Mouse (Mus musculus) heart, embryonic 16.5 days (tissue): ENCODE results near the gene E2f1. TPM values are rescaled to one million over a fixed set of nuclear protein-coding genes. Genes with fewer than 3 reads are reported as not detected.

Experiments used
- ATAC-seq: fragments of 200-750 bp; cut with Nextera tagmentation; replicated peaks from 2 replicates; pipeline ENCODE4 v1.8.0; 2017; ENCODE audit warnings: moderate number of reproducible peaks; ENCODE audit not compliant: insufficient read depth, low FRiP score; ENCODE audit errors: extremely low read depth
- H3K27ac ChIP-seq: fragments of 300-500 bp; sonication (generic); 2 replicates; pipeline ENCODE4 v1.5.1; 2014; ENCODE audit warnings: mild to moderate bottlenecking, low read length, control low read depth, moderate library complexity
- H3K27me3 ChIP-seq: fragments of 300-500 bp; sonication (generic); 2 replicates; pipeline ENCODE4 v1.6.1; 2014; ENCODE audit warnings: low read length, mixed read lengths; ENCODE audit not compliant: control insufficient read depth, insufficient read depth
- H3K36me3 ChIP-seq: fragments of 300-500 bp; sonication (generic); 2 replicates; pipeline ENCODE4 v1.6.1; 2014; ENCODE audit not compliant: control insufficient read depth, insufficient read depth
- H3K4me1 ChIP-seq: fragments of 300-500 bp; sonication (generic); 2 replicates; pipeline ENCODE4 v1.6.1; 2014; ENCODE audit warnings: low read length, mixed read lengths; ENCODE audit not compliant: control insufficient read depth, insufficient read depth
- H3K4me2 ChIP-seq: fragments of 300-500 bp; sonication (generic); 2 replicates; pipeline ENCODE4 v1.6.1; 2014; ENCODE audit warnings: low read depth, mild to moderate bottlenecking, control low read depth, low read length
- H3K4me3 ChIP-seq: fragments of 300-500 bp; sonication (generic); 2 replicates; pipeline ENCODE4 v1.5.1; 2014; ENCODE audit warnings: mild to moderate bottlenecking, control low read depth, low read length
- H3K9ac ChIP-seq: fragments of 300-500 bp; sonication (generic); 2 replicates; pipeline ENCODE4 v1.6.1; 2014; ENCODE audit warnings: low read length, control low read depth
- H3K9me3 ChIP-seq: fragments of 300-500 bp; sonication (generic); replicated peaks from 2 replicates; pipeline ENCODE4 v1.6.1; 2016; ENCODE audit warnings: low read length; ENCODE audit not compliant: control insufficient read depth
- WGBS: fragments of 180-500 bp; shearing (Covaris S2); extraction: QIAGEN DNeasy Blood & Tissue Kit; methylation state at CpG from one replicate; pipeline ENCODE4 v1.1.7; 2014; 5-methylcytosine and 5-hydroxymethylcytosine counted together
- polyA plus RNA-seq: library from polyadenylated mRNA; unstranded; fragments of >200 nt; fragmentation: Nextera tagmentation; extraction: Ambion mirVana; gene quantifications from 2 replicates; pipeline ENCODE4 v1.2.1, GENCODE M21; 2015

Gene E2f1
- polyA plus RNA-seq, 1 experiment from 2014 or later: 18.9 TPM

DNA sequence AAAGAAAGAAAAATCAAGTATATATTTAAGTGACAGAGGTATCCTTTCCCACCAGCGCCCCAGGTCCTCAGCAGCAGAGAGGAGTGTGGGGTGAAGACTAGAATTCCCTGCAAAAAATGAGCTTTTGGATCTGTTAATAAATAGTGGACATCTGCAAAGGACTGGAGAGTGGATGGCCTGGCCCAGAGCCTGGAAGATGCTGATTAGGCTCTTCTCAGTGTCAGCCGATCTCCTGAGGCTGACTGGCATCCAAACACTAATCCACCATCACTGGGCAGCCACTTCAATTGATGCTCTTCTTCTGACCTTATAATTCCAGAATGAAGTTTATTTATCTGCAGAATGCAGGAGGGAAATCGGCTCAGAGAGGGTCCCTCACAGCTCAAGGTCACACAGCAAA, 3.3 kb upstream of the E2f1 start:
- Histone ChIP-seq H3K27me3 (no peaks in the 10 kb centered on the region), H3K4me3 (no peak overlapping the region), H3K27ac (no peak overlapping the region), H3K36me3 (no peaks in the 10 kb centered on the region), H3K4me2 (no peak overlapping the region), H3K9me3 (no peaks in the 10 kb centered on the region), H3K9ac (no peak overlapping the region), H3K4me1 (peaks cover 22% of the 10 kb centered on the region)
- ATAC-seq: no peak
- 81% methylated on average over 3 of the region's 3 CpGs for WGBS

DNA sequence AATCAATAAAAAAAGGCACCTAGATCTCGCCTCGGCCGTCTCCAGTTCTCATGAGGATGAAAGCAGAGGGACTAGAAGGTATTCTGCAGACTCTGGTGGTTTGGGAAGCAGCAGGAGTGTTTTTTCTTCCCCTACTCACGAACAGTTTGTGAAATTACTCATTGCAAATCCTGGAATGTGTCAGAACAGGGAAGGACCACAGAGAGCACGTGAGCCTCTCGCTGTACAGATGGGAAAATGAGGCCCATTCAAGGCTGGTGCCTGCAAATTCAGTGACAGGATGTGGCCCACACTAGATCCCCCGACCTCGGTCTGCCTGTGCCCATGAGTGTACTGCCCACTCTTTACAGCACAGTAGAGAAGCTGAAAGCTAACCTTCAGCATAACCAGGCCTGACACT, 2.3 kb upstream of the E2f1 start:
- H3K9ac ChIP-seq: no peak overlapping the region
- H3K4me3 ChIP-seq: no peak overlapping the region
- H3K27me3 ChIP-seq: no peaks in the 10 kb centered on the region
- peaks cover 25% of the 10 kb centered on the region for H3K4me1 ChIP-seq
- 72% methylated on average over 8 of the region's 8 CpGs for WGBS
- no peaks in the 10 kb centered on the region for H3K36me3 ChIP-seq
- no peaks in the 10 kb centered on the region for H3K9me3 ChIP-seq
- no peak for ATAC-seq
- H3K27ac ChIP-seq: no peak overlapping the region
- no peak overlapping the region for H3K4me2 ChIP-seq

DNA sequence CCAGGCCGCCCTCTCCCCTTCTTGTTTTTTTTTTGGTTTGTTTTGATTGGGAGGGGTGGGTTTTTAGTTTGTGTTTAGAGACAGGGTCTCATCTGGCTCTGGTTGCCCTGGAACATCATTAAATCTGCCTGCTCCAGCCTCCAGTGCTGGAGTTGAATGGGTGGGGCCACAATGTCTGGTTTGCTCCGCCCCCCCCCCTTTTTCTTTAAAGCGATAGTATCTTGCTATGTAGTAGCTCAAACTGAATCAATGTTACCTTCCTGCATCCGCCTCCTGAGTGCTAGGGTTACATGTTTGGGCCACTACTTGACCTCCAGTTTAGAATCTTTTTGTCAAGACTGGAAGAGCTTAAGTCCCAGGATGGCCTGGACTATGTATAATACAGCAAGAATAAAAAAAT, 1.6 kb upstream of the E2f1 start:
- peaks cover 25% of the 10 kb centered on the region for H3K4me1 ChIP-seq
- H3K4me2 ChIP-seq: no peak overlapping the region
- no peak overlapping the region for H3K4me3 ChIP-seq
- H3K27ac ChIP-seq: no peak overlapping the region
- 76% methylated on average over 4 of the region's 4 CpGs for WGBS
- no peak for ATAC-seq
- no peaks in the 10 kb centered on the region for H3K27me3 ChIP-seq
- no peaks in the 10 kb centered on the region for H3K36me3 ChIP-seq
- H3K9me3 ChIP-seq: no peaks in the 10 kb centered on the region
- no peak overlapping the region for H3K9ac ChIP-seq

DNA sequence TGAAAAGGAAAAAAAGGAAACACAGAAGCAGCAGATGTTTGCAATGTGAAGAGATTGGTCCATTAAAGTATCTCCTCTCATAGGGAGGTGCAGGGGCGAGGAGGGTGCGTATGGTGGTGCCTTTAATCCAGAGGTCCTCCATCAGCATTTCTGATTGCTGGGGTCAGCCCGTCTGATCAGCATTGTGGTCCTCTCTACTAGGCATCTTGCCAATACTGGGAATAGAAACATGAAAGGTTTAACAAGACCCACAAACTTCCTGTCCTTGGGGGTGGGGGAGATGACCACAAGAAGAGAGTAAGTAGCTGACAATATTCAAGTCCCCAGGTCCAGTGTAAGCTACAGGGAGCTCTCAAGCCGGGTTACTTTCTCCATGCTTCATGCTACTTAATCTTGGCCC, 974 bp upstream of the E2f1 start:
- WGBS: 60% methylated on average over 4 of the region's 4 CpGs
- no peak for ATAC-seq
- H3K27ac ChIP-seq: peak overlapping the region; percentile 76

DNA sequence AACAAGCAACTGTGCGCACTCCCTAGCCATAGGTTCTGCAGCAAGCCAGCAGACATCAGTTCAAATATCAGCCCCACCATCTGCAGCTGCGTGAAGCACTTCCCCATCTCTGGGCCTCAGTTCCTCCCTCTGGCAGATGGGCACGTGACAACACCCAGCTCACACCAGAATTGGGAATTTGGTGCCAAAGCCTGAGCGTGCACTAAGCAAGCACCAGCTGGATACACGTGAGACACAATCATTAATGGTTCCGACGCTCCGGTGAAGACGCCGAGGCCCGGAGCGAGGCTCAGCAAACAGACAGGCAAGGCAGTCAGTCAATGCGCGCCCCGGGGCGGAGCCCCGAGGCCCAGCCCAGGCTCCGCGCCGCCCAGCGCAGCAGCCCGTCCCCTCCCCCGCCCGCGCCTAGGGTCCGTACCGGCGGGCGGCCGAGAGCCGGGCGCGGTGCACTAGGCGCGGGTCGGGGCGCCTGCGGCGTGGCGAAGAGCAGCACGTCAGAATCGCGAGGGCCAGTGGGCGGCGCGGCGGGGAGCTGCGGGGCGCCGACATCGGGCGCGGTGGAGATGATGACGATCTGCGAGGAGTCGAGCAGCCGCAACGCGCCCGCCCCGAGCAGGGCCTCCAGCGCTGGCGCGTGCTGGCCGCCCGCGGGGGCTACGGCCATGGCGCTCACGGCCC, 482 bp downstream of the E2f1 start:
- peak; percentile 80 for ATAC-seq
- no peaks in the 10 kb centered on the region for H3K36me3 ChIP-seq
- WGBS: 1% methylated on average over 70 of the region's 70 CpGs
- H3K9ac ChIP-seq: peak overlapping the region; percentile 79
- peak overlapping the region; percentile 77 for H3K4me3 ChIP-seq
- peak overlapping the region; percentile 81 for H3K4me2 ChIP-seq
- H3K27me3 ChIP-seq: no peaks in the 10 kb centered on the region
- H3K9me3 ChIP-seq: no peaks in the 10 kb centered on the region
- peak overlapping the region; percentile 70 for H3K27ac ChIP-seq
- H3K4me1 ChIP-seq: peaks cover 25% of the 10 kb centered on the region

More for the DNA sequence above, 974 bp upstream of the E2f1 start:
- Histone ChIP-seq H3K27me3 (no peaks in the 10 kb centered on the region), H3K4me2 (peak overlapping the region; percentile 84), H3K36me3 (no peaks in the 10 kb centered on the region), H3K4me3 (no peak overlapping the region), H3K4me1 (peaks cover 25% of the 10 kb centered on the region), H3K9me3 (no peaks in the 10 kb centered on the region), H3K9ac (no peak overlapping the region; the same call in 1 of the 2 replicates)

DNA sequence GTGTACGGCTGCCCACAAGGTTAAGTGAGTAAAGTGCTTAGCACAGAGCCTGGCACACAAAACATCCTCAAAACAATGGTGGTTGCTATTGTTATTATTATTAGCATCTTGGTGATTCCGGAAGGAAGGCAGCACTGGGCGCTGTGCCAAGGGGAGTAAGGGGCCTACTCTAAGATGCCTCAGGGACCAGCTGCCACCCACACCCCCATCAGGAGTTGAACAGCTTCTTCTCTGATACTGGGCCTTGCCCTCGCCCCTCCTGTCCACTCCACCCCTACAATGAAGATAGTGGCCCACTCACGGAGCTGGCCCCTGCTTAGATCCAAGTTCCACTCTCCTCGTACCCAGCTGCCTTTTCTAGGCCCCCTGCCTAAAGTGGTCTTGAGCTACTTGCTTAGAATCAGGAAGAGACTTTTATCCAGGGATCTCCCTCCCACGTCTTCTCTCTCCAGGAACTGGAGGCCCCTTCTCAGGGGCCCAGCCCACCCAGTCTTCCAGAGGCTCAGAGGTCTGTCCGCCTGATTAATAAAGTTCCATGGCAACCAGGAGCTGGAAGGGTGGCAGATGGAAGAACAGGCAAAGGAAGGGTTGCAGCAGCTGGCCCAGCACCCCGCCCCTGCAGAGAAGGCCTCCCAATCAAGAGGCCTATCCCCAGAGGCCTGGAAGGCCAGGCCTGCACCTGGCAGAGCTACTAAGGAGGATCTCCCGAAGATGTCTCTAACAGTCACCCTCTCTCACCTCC, 1.2 kb downstream of the E2f1 start:
- H3K9me3 ChIP-seq: no peaks in the 10 kb centered on the region
- ATAC-seq: no peak

DNA sequence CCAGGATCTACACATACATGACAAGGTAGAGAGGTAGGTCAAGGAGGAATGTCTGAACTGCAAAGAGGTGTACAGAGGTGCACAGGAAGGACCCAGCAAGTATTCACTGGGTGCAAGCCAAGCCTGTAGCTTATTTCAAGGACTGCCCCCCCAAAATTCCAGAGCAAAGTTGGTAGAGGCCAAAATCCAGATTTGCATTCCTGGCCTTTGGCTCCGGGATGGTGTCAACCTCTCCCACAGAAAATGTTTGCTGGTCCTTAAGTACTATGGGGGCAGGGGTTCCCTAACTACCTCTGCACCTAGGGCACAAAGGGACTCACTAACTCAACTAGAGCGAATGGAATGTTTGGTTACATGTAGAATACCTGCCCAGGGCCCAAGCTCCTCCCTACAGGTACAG, 1.9 kb downstream of the E2f1 start:
- H3K27me3 ChIP-seq: no peaks in the 10 kb centered on the region
- H3K4me1 ChIP-seq: peaks cover 25% of the 10 kb centered on the region
- H3K36me3 ChIP-seq: peaks cover 3% of the 10 kb centered on the region; the same call in 1 of the 2 replicates
- 0 out of 2 replicates have a peak overlapping the region, but pooled peaks have one; percentile 79 for H3K9ac ChIP-seq
- 64% methylated on average over 2 of the region's 2 CpGs for WGBS
- H3K4me2 ChIP-seq: peak overlapping the region; percentile 81
- peak overlapping the region; percentile 34 for H3K27ac ChIP-seq
- ATAC-seq: no peak
- no peaks in the 10 kb centered on the region for H3K9me3 ChIP-seq
- peak overlapping the region; percentile 77 for H3K4me3 ChIP-seq

More for the DNA sequence above, 1.2 kb downstream of the E2f1 start:
- 17% methylated on average over 10 of the region's 10 CpGs for WGBS
- Histone ChIP-seq H3K27me3 (no peaks in the 10 kb centered on the region), H3K36me3 (no peaks in the 10 kb centered on the region), H3K4me2 (peak overlapping the region; percentile 81), H3K9ac (peak overlapping the region; percentile 79), H3K4me1 (peaks cover 25% of the 10 kb centered on the region), H3K4me3 (peak overlapping the region; percentile 77), H3K27ac (peak overlapping the region; percentile 70)

DNA sequence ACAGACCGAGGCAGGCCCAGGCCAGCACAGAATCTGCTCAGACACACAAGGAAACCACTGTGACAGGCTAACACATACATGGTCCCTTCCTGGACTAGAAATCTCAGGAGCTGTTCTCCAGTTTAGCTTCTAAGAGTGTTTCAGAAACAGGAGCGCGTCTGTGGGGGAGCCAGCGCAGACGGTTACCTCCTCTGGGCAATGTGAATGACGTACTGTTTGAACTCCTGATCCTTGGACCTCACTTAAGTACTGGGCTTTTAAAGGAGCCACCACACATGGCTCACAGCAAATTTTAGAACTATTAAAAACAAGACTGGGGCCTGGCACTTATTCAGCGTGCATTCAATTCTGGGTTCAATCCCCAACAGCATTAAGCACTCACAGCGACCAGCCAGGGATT, 3.1 kb downstream of the E2f1 start:
- H3K9ac ChIP-seq: no peak overlapping the region
- WGBS: 63% methylated on average over 8 of the region's 8 CpGs
- ATAC-seq: no peak
- H3K4me2 ChIP-seq: no peak overlapping the region
- no peak overlapping the region for H3K4me3 ChIP-seq
- no peaks in the 10 kb centered on the region for H3K9me3 ChIP-seq
- H3K36me3 ChIP-seq: peaks cover 9% of the 10 kb centered on the region
- no peaks in the 10 kb centered on the region for H3K27me3 ChIP-seq
- H3K27ac ChIP-seq: no peak overlapping the region
- peaks cover 25% of the 10 kb centered on the region for H3K4me1 ChIP-seq

DNA sequence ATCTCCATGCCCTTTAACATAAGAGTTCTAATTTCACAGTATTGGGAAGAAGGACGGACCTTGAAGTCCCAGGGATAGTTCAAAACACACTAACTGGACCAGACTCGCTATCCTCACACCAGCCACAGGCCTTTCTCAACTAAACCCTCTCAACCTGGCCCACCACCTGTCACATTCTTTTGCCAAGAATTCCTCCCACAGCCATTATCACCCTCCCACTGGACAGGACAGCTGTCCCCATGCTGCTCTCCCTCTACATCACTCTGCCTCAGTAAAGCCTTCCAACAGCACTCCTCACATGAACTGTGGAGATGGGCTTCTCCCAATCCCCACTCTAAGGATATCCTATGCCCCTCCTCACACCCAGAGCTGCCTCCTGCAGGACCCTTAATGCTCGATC, 4.1 kb downstream of the E2f1 start:
- H3K27me3 ChIP-seq: no peaks in the 10 kb centered on the region
- H3K9ac ChIP-seq: no peak overlapping the region
- H3K36me3 ChIP-seq: peaks cover 9% of the 10 kb centered on the region
- WGBS: 81% methylated on average over 3 of the region's 3 CpGs
- peaks cover 22% of the 10 kb centered on the region for H3K4me1 ChIP-seq
- no peak for ATAC-seq
- no peak overlapping the region for H3K4me2 ChIP-seq
- H3K9me3 ChIP-seq: no peaks in the 10 kb centered on the region
- no peak overlapping the region for H3K4me3 ChIP-seq
- no peak overlapping the region for H3K27ac ChIP-seq
